Mouse (Mus musculus) liver, postnatal 0 days (tissue): ENCODE data around the gene Hrh2. TPM values are rescaled to one million over a fixed set of nuclear protein-coding genes. Genes with fewer than 3 reads are reported as not detected.
A peak's percentile ranks its signal among the peaks of the same experiment; 100 is the strongest.

Experiments used
- ATAC-seq: fragments of 200-750 bp; cut with Nextera tagmentation; 2 replicates; pipeline ENCODE4 v1.8.0; 2017; ENCODE audit warnings: mild to moderate bottlenecking, moderate library complexity
- DNase-seq: peaks from one replicate; pipeline ENCODE4 v3.0.0-alpha.2; 2016
- H3K27ac ChIP-seq: fragments of 300-500 bp; sonication (generic); 2 replicates; pipeline ENCODE4 v1.5.1; 2014; ENCODE audit warnings: antibody characterized with exemption, moderate library complexity, mild to moderate bottlenecking, low read depth
- H3K27me3 ChIP-seq: fragments of 300-500 bp; sonication (generic); 2 replicates; pipeline ENCODE4 v1.6.1; 2014; ENCODE audit warnings: low read length, control low read depth, mixed read lengths; ENCODE audit not compliant: insufficient read depth
- H3K36me3 ChIP-seq: fragments of 300-500 bp; sonication (generic); replicated peaks from 2 replicates; pipeline ENCODE4 v1.6.1; 2014; ENCODE audit warnings: mild to moderate bottlenecking, control low read depth, low read length, moderate library complexity, mixed read lengths; ENCODE audit not compliant: insufficient read depth
- H3K4me1 ChIP-seq: fragments of 300-500 bp; sonication (generic); 2 replicates; pipeline ENCODE4 v1.6.1; 2014; ENCODE audit warnings: antibody characterized with exemption, mild to moderate bottlenecking, control low read depth; ENCODE audit not compliant: insufficient read depth
- H3K4me2 ChIP-seq: fragments of 300-500 bp; sonication (generic); 2 replicates; pipeline ENCODE4 v1.6.1; 2014; ENCODE audit warnings: low read depth, mild to moderate bottlenecking, low read length, moderate library complexity, mixed read lengths
- H3K4me3 ChIP-seq: fragments of 300-500 bp; sonication (generic); 2 replicates; pipeline ENCODE4 v1.5.1; 2014; ENCODE audit warnings: low read depth, low read length
- H3K9ac ChIP-seq: fragments of 300-500 bp; sonication (generic); replicated peaks from 2 replicates; pipeline ENCODE4 v1.6.1; 2014; ENCODE audit warnings: mild to moderate bottlenecking, moderate library complexity
- H3K9me3 ChIP-seq: fragments of 300-500 bp; sonication (generic); 2 replicates; pipeline ENCODE4 v1.6.1; 2016; ENCODE audit warnings: mild to moderate bottlenecking, control low read depth, low read length, mixed read lengths
- CTCF ChIP-seq: sonication (generic); IDR thresholded peaks from 2 replicates; pipeline ENCODE4 v1.5.1; 2016; ENCODE audit warnings: antibody characterized with exemption, low read depth
- EP300 ChIP-seq: IDR thresholded peaks from 2 replicates; pipeline ENCODE4 v1.6.1; 2016; ENCODE audit warnings: antibody characterized with exemption, low read depth, mild to moderate bottlenecking
- WGBS: fragments of 180-500 bp; shearing (Covaris S2); extraction: QIAGEN DNeasy Blood & Tissue Kit; methylation state at CpG from one replicate; pipeline ENCODE4 v1.1.7; 2014; ENCODE audit not compliant: insufficient replicate concordance; 5-methylcytosine and 5-hydroxymethylcytosine counted together
- polyA plus RNA-seq: library from polyadenylated mRNA; unstranded; fragments of >200 nt; fragmentation: Nextera tagmentation; extraction: Ambion mirVana; gene quantifications from 2 replicates; pipeline ENCODE4 v1.2.1, GENCODE M21; 2015

Hrh2 gene
- polyA plus RNA-seq, 1 experiment from 2014 or later, result 0.26 TPM

GRCm38 (mm10) chr13:54206140-54206753 lies 14.3 kb downstream of the Hrh2 start:
- Histone ChIP-seq H3K9ac (no peak overlapping the region), H3K27ac (no peak overlapping the region), H3K4me3 (no peak overlapping the region), H3K27me3 (no peaks in the 10 kb centered on the region), H3K4me1 (no peaks in the 10 kb centered on the region), H3K9me3 (no peaks in the 10 kb centered on the region), H3K4me2 (no peak overlapping the region), H3K36me3 (no peaks in the 10 kb centered on the region)
- ATAC-seq (no peak), DNase-seq (no peak)
- 64% methylated on average over 9 of the region's 9 CpGs for WGBS
- no peak for TF ChIP-seq EP300
- TF ChIP-seq CTCF, result no peak

DNA sequence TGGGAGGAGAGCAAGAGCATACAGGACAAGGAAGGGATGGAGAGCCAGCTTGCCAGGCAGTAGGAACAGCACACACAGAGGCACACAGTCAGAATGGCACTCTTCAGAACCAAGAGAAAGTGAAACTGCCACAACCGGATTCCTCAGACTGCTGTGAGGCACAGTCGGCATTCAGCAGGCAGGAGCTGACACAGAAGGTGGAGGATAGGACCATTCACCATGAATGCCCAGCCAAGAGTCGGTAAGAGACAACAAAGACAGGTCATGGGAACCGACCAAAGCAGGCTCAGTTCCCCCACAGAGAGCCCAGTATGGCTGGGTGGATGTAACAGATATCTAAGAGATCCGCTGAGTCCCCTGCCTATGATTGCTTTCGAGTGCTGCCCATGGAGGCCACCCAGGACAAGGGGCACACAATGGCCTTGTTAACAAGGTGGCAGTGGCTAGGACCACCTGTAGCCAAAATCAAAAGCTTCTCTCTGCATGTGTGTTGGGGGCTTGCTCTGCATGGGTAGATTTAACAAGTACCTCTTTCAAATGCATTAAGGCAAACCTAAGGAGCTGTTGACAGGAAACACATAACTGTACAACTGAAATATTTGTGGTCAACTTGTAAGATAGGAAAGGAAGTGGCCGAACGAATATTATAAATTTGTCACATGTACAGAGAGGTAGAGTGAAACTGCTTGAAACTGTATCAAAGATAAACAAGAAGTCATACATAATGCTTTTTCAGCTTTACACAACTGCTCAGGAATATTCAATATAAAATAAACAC lies 17.7 kb downstream of the Hrh2 start:
- ATAC-seq (peak; percentile 10; the same call in 1 of the 2 replicates), DNase-seq (no peak)
- H3K4me1 ChIP-seq, result no peaks in the 10 kb centered on the region
- H3K9me3 ChIP-seq, result no peaks in the 10 kb centered on the region
- peak overlapping the region; percentile 62 for H3K4me2 ChIP-seq
- H3K9ac ChIP-seq, result peak overlapping the region; percentile 49
- H3K27ac ChIP-seq, result peak overlapping the region; percentile 55
- WGBS, result 24% methylated on average over 8 of the region's 8 CpGs
- H3K4me3 ChIP-seq, result peak overlapping the region; percentile 17; the same call in 1 of the 2 replicates
- no peaks in the 10 kb centered on the region for H3K27me3 ChIP-seq
- TF ChIP-seq EP300 (no peak), CTCF (0 out of 2 replicates have a peak, but pooled peaks have one; percentile 6)
- H3K36me3 ChIP-seq, result no peaks in the 10 kb centered on the region

DNA sequence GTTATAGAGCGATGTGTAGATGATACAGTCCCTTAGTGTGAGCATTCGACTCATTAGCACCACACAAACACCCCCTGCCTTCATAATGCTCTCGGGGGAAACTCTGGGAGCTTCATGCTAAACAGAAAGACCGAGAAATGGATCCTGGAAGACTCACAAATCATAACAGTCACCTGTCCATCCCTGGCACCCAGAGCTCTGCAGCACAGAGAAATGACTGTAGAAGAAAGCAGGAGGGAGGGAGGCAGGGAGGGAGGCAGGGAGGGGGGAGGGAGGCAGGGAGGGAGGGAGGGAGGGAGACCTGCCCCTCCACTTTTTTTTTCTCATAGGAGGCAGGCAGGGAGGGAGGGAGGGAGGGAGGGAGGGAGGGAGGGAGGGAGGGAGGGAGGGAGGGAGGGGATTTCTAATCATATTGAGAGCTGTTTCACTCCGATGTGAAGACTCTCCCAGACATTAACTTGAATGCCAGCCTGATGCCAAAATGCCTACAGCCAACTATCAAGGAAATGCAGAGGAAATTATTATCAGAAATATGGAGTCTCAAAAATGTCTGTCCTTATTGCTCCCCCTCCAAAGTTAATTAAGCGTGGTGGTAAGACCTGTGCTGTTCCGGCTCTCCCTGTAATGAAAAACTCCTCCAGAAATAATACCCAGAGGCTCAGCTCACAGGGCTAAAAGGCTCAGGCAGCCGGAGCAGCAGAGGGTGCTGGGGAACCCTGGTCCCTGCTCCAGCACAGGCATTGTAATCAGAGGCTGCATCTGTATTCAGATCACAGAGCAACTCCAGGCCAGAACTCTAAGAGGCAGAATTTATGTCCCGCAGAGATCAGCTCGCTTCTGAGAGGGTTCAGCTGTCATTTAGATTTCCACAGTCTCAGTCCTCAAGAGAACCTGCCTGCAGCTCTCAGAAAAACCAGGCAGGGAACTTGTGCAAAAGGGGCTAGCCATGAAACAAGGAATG lies 19.9 kb downstream of the Hrh2 start:
- DNase-seq, result no peak
- H3K27ac ChIP-seq, result no peak overlapping the region
- TF ChIP-seq CTCF (no peak), EP300 (no peak)
- no peak overlapping the region for H3K4me3 ChIP-seq
- WGBS, result 54% methylated on average over 10 of the region's 10 CpGs
- H3K9me3 ChIP-seq, result no peaks in the 10 kb centered on the region
- no peak overlapping the region for H3K9ac ChIP-seq
- H3K4me1 ChIP-seq, result no peaks in the 10 kb centered on the region
- H3K27me3 ChIP-seq, result no peaks in the 10 kb centered on the region
- no peak for ATAC-seq
- H3K36me3 ChIP-seq, result no peaks in the 10 kb centered on the region
- no peak overlapping the region for H3K4me2 ChIP-seq

DNA sequence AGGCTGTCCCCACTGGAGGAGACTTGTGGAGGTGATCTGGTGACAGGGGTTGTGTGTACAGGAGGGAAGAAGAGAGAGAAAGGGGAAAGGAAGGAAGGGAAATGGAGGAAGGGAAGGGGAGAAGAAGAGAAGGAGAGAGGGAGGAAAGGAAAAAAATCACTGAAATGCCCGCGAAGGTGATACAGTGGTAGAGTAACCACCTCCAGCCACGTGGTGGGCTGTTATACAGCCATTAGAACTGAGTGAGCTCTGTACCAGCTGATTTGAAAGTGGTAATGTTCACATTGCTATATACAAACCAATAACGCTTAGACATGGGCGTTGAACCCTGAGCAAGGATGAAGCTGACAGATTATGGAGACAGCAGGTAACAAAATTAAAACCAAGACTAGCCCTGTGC lies 20.6 kb downstream of the Hrh2 start:
- Histone ChIP-seq H3K9ac (no peak overlapping the region), H3K36me3 (no peaks in the 10 kb centered on the region), H3K9me3 (no peaks in the 10 kb centered on the region), H3K27ac (no peak overlapping the region), H3K4me3 (no peak overlapping the region), H3K4me2 (no peak overlapping the region), H3K4me1 (no peaks in the 10 kb centered on the region; the same call in none of the 2 replicates), H3K27me3 (no peaks in the 10 kb centered on the region)
- ATAC-seq (no peak), DNase-seq (no peak)
- no peak for TF ChIP-seq CTCF
- no peak for TF ChIP-seq EP300
- WGBS, result 65% methylated on average over 5 of the region's 5 CpGs

DNA sequence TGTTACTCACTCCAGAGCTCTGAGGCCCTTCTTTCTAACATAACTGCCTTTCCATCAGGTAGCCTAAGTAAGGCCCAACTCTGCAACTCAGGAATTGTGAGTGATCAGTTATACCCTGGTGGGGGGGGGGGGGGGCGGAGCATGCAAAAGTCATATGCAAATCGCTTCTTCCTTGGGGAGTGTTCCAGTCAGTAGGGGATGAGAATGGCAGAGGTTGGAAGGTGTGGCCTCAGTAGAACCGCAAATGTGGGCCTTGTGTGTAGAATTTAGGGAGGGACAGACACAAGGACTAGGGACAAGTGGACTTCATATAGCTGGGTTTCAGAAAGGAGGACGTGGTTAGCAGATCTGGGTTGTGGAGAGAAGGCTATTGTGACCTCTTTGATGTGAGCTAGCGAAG lies 23.3 kb downstream of the Hrh2 start:
- WGBS, result 66% methylated on average over 5 of the region's 5 CpGs
- ATAC-seq (no peak), DNase-seq (no peak)
- no peak overlapping the region for H3K4me3 ChIP-seq
- H3K4me1 ChIP-seq, result peaks cover 11% of the 10 kb centered on the region
- no peak overlapping the region for H3K4me2 ChIP-seq
- H3K27ac ChIP-seq, result no peak overlapping the region
- H3K9me3 ChIP-seq, result no peaks in the 10 kb centered on the region
- TF ChIP-seq EP300 (no peak), CTCF (no peak)
- no peaks in the 10 kb centered on the region for H3K36me3 ChIP-seq
- H3K27me3 ChIP-seq, result no peaks in the 10 kb centered on the region
- H3K9ac ChIP-seq, result no peak overlapping the region
